Mouse (Mus musculus) spleen, postnatal 36 days (tissue): Measurements from ENCODE around the gene Capzb.

Experiments used
- DNase-seq, 2 experiments: peaks; one replicate each; pipeline ENCODE4 v3.0.0; 2022; ENCODE audit warnings: low spot score in 2 of 2, mixed read lengths in 1 of 2

The Capzb gene

GRCm38 (mm10) chr4:139179731-139180625 is 12.7 kb upstream of the Capzb start:
- DNase-seq = no peak

- DNase-seq = no peak
These were observed 10.2 kb upstream of the Capzb start for GRCm38 (mm10) chr4:139182511-139182910.

- no peak for DNase-seq
These were observed 6.8 kb upstream of the Capzb start for GRCm38 (mm10) chr4:139185766-139186442.

GRCm38 (mm10) chr4:139187930-139188329 is 4.8 kb upstream of the Capzb start:
- DNase-seq = no peak

GRCm38 (mm10) chr4:139191605-139192498 is 847 bp upstream of the Capzb start:
- no peak for DNase-seq

- DNase-seq = peak; percentile 68 to 70
These were observed 736 bp downstream of the Capzb start for GRCm38 (mm10) chr4:139193176-139194093.

GRCm38 (mm10) chr4:139195101-139195500 is 2.4 kb downstream of the Capzb start:
- no peak for DNase-seq

- DNase-seq = no peak
These were observed 3.8 kb downstream of the Capzb start for GRCm38 (mm10) chr4:139196464-139196863.

GRCm38 (mm10) chr4:139196949-139197348 is 4.2 kb downstream of the Capzb start:
- DNase-seq = no peak

- DNase-seq = no peak
These were observed 4.8 kb downstream of the Capzb start for GRCm38 (mm10) chr4:139197453-139197852.

GRCm38 (mm10) chr4:139198004-139198689 is 5.4 kb downstream of the Capzb start:
- peak; percentile 74 to 77 for DNase-seq

GRCm38 (mm10) chr4:139199126-139199525 is 6.4 kb downstream of the Capzb start:
- no peak for DNase-seq

- peak; percentile 58 to 65 for DNase-seq
These were observed 7.1 kb downstream of the Capzb start for GRCm38 (mm10) chr4:139199703-139200340.

GRCm38 (mm10) chr4:139200946-139201345 is 8.2 kb downstream of the Capzb start:
- no peak for DNase-seq

- DNase-seq = no peak
These were observed 9.9 kb downstream of the Capzb start for GRCm38 (mm10) chr4:139202556-139202955.

GRCm38 (mm10) chr4:139203381-139203780 is 10.7 kb downstream of the Capzb start:
- DNase-seq = peak; percentile 68 to 71

GRCm38 (mm10) chr4:139205842-139206241 is 13.1 kb downstream of the Capzb start:
- DNase-seq = no peak

- DNase-seq = no peak
These were observed 13.8 kb downstream of the Capzb start for GRCm38 (mm10) chr4:139206353-139207045.
